Mouse (Mus musculus) heart, postnatal 0 days (tissue): ENCODE data around the gene Gfi1b. TPM values are rescaled to one million over a fixed set of nuclear protein-coding genes. Genes with fewer than 3 reads are reported as not detected.

ENCODE experiments used
- ATAC-seq: fragments of 200-750 bp; cut with Nextera tagmentation; 2 replicates; pipeline ENCODE4 v1.8.0; 2017; ENCODE audit warnings: low read depth, moderate number of reproducible peaks, moderate library complexity; ENCODE audit not compliant: insufficient read depth
- DNase-seq: peaks from one replicate; pipeline ENCODE4 v3.0.0-alpha.2; 2016; ENCODE audit warnings: low spot score
- H3K27ac ChIP-seq: fragments of 300-500 bp; sonication (generic); 2 replicates; pipeline ENCODE4 v1.5.1; 2014; ENCODE audit warnings: low read depth, mild to moderate bottlenecking
- H3K27me3 ChIP-seq: fragments of 300-500 bp; sonication (generic); 2 replicates; pipeline ENCODE4 v1.6.1; 2014; ENCODE audit warnings: low read length, mixed read lengths; ENCODE audit not compliant: control insufficient read depth, insufficient read depth
- H3K36me3 ChIP-seq: fragments of 300-500 bp; sonication (generic); replicated peaks from 2 replicates; pipeline ENCODE4 v1.6.1; 2014; ENCODE audit warnings: low read length, mixed read lengths; ENCODE audit not compliant: control insufficient read depth, insufficient read depth
- H3K4me1 ChIP-seq: fragments of 300-500 bp; sonication (generic); 2 replicates; pipeline ENCODE4 v1.6.1; 2014; ENCODE audit warnings: antibody characterized with exemption; ENCODE audit not compliant: control insufficient read depth, insufficient read depth
- H3K4me2 ChIP-seq: fragments of 300-500 bp; sonication (generic); 2 replicates; pipeline ENCODE4 v1.6.1; 2014; ENCODE audit warnings: low read depth, mild to moderate bottlenecking, low read length, moderate library complexity
- H3K4me3 ChIP-seq: fragments of 300-500 bp; sonication (generic); 2 replicates; pipeline ENCODE4 v1.5.1; 2014; ENCODE audit warnings: low read depth, low read length
- H3K9ac ChIP-seq: fragments of 300-500 bp; sonication (generic); replicated peaks from 2 replicates; pipeline ENCODE4 v1.6.1; 2014; ENCODE audit warnings: low read depth, low read length, mixed read lengths
- H3K9me3 ChIP-seq: fragments of 300-500 bp; sonication (generic); replicated peaks from 2 replicates; pipeline ENCODE4 v1.6.1; 2016; ENCODE audit warnings: low read length; ENCODE audit not compliant: control insufficient read depth
- CTCF ChIP-seq: IDR thresholded peaks from 2 replicates; pipeline ENCODE4 v1.5.1; 2016; ENCODE audit warnings: antibody characterized with exemption, control low read depth, low read depth
- EP300 ChIP-seq: IDR thresholded peaks from 2 replicates; pipeline ENCODE4 v1.6.1; 2016; ENCODE audit warnings: antibody characterized with exemption, low read depth
- whole genome bisulfite sequencing: fragments of 180-500 bp; shearing (Covaris S2); extraction: QIAGEN DNeasy Blood & Tissue Kit; methylation state at CpG from one replicate; pipeline ENCODE4 v1.1.7; 2014; 5-methylcytosine and 5-hydroxymethylcytosine counted together
- polyA plus RNA-seq: library from polyadenylated mRNA; unstranded; fragments of >200 nt; fragmentation: Nextera tagmentation; extraction: Ambion mirVana; gene quantifications from 2 replicates; pipeline ENCODE4 v1.2.1, GENCODE M21; 2015
- total RNA-seq: library from RNA; depleted of rRNA; stranded (reverse); fragments of >200 nt; gene quantifications from 2 replicates; pipeline ENCODE4 v1.2.3, GENCODE M21; 2014; ENCODE audit warnings: low replicate concordance

The Gfi1b gene
- total and polyA plus RNA-seq, 2 experiments from 2014 or later, result 0.23 TPM; not detected in 1

DNA sequence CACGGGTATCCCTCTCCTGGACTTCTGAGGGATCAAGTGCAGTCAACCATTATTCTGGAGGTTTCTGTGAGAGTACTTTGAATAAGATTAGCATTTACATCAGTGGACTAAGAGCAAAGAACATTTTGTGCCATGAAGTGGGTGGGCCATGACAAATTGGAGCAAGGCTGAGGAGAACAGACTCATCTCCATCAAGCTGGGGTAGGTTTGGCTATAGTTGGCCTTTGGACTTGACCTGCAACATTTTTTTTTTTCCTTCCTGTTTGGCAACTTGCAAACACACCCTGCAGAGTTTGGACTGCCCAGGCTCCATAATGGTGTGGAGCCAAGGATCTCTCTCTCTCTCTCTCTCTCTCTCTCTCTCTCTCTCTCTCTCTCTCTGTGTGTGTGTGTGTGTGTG, 10.8 kb upstream of the Gfi1b start:
- H3K4me2 ChIP-seq, result no peak overlapping the region
- H3K36me3 ChIP-seq, result no peaks in the 10 kb centered on the region
- DNase-seq (no peak), ATAC-seq (no peak)
- TF ChIP-seq EP300, result no peak
- no peaks in the 10 kb centered on the region for H3K27me3 ChIP-seq
- no peak overlapping the region for H3K4me3 ChIP-seq
- no peak overlapping the region for H3K9ac ChIP-seq
- H3K9me3 ChIP-seq, result no peaks in the 10 kb centered on the region
- WGBS, result 67% methylated on average over 1 of the region's 1 CpGs
- no peak overlapping the region for H3K27ac ChIP-seq
- H3K4me1 ChIP-seq, result no peaks in the 10 kb centered on the region

DNA sequence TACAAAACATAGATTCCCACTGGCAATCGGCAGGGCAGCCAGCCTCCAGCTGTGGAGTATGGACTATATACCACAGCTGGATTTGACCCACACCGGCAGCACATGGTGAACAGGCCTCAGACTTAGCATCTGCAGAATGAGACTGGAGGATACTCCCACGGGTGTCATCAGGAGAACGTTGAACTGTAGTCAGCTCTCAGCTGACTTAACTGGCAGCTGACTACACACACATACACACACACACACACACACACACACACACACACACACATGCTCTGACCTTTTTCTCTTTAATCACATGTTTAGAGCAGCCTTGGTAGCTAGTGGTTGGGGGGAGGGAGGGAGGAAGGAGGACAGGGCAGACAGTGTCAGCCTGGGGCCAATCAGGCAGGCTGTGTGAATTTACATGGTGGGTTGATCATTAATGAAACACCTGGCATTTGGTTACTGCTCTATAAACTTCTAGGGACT, 8.2 kb upstream of the Gfi1b start:
- Histone ChIP-seq H3K27me3 (no peaks in the 10 kb centered on the region), H3K4me2 (no peak overlapping the region), H3K36me3 (no peaks in the 10 kb centered on the region), H3K4me3 (no peak overlapping the region), H3K9ac (no peak overlapping the region), H3K27ac (no peak overlapping the region), H3K4me1 (no peaks in the 10 kb centered on the region), H3K9me3 (no peaks in the 10 kb centered on the region)
- 35% methylated on average over 4 of the region's 4 CpGs for WGBS
- ATAC-seq (no peak), DNase-seq (no peak)
- no peak for TF ChIP-seq EP300
- TF ChIP-seq CTCF, result no peak

DNA sequence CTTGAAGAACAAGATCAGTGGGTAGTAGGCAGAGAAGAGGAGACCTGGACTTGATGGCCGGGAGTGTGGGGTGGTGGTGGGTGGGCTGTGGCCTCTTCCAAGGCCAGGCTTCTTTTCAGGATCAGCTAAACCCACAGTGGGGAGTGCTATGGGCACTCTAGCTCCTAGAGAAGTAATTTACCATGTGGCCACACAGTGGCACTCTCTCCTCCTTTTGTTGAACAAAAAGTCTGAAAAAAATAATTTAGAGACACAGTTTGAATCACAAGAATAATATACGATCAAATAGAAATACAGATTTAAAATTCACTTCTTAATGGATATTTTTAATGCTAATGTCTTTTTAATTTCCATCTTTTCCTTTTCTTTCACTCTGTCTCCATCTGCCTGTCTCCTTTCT, 6.3 kb upstream of the Gfi1b start:
- Histone ChIP-seq H3K36me3 (no peaks in the 10 kb centered on the region), H3K27me3 (no peaks in the 10 kb centered on the region), H3K9me3 (no peaks in the 10 kb centered on the region), H3K4me3 (no peak overlapping the region), H3K9ac (no peak overlapping the region), H3K4me1 (no peaks in the 10 kb centered on the region), H3K4me2 (no peak overlapping the region), H3K27ac (no peak overlapping the region)
- WGBS, result 45% methylated on average over 2 of the region's 2 CpGs
- TF ChIP-seq EP300 (no peak), CTCF (0 out of 2 replicates have a peak, but pooled peaks have one; percentile 11)
- DNase-seq (no peak), ATAC-seq (no peak)

DNA sequence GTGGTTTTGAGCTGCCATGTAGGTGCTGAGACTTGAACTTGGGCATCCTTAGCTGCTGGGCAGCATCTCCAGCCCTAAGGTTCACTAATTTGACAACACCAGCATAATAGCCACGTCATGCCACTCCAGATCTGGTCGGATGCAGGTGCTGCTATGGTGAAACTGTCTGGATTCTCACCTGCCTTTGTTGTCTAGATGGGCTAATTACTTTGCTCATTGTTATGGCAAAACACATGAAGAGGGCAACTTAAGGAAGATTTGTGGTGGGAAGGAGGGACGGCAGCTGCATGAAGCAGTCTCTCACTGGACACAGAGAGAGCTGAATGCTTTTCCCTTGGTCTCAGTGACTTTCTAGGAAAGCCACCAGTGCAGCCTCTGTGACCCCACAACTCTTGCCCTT, 4.3 kb upstream of the Gfi1b start:
- Histone ChIP-seq H3K27me3 (peaks cover 18% of the 10 kb centered on the region), H3K4me2 (no peak overlapping the region), H3K4me1 (no peaks in the 10 kb centered on the region), H3K36me3 (no peaks in the 10 kb centered on the region), H3K4me3 (no peak overlapping the region), H3K27ac (no peak overlapping the region), H3K9me3 (no peaks in the 10 kb centered on the region), H3K9ac (no peak overlapping the region)
- DNase-seq (no peak), ATAC-seq (no peak)
- WGBS, result 58% methylated on average over 3 of the region's 3 CpGs
- TF ChIP-seq CTCF (no peak), EP300 (no peak)

GRCm38 (mm10) chr2:28624870-28625269, 3.1 kb upstream of the Gfi1b start:
- no peak for DNase-seq
- Histone ChIP-seq H3K4me1 (no peaks in the 10 kb centered on the region), H3K4me2 (no peak overlapping the region), H3K36me3 (no peaks in the 10 kb centered on the region), H3K27ac (no peak overlapping the region), H3K27me3 (peaks cover 25% of the 10 kb centered on the region), H3K9me3 (no peaks in the 10 kb centered on the region), H3K4me3 (no peak overlapping the region), H3K9ac (no peak overlapping the region)
- no peak for ATAC-seq
- WGBS, result 90% methylated on average over 3 of the region's 3 CpGs
- TF ChIP-seq EP300 (no peak), CTCF (0 out of 2 replicates have a peak, but pooled peaks have one; percentile 7)

DNA sequence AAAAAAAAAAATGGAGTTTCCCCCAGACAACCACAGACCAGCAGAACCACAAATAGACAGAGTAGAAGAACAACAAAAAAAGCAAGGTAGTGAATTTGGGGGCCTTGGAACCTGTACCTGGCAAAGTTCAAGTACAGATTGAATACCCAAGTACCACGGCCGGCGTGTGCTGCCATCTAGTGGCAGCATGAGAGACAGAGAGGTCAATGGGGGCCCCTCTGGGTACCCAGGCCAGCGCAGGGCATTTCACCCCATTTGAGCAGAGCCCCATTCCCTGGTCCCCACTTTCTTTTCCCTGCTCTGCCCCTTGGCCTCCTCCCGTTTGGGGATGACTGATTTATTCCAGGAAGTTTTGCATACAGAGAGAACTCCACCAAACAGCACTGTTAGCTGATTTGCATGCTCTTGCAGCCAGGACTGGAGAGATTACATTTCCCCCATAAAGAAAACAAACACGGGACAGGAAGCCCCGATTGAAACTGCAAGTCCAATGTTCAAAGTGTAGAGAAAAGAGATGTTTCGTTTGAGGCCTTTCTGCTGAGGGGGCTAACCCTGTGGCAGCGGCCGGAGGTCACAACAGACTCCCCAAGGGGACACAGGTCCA, 841 bp upstream of the Gfi1b start:
- Histone ChIP-seq H3K36me3 (no peaks in the 10 kb centered on the region), H3K27ac (no peak overlapping the region), H3K4me3 (no peak overlapping the region), H3K9ac (no peak overlapping the region), H3K4me2 (no peak overlapping the region), H3K9me3 (no peaks in the 10 kb centered on the region), H3K27me3 (peaks cover 32% of the 10 kb centered on the region), H3K4me1 (no peaks in the 10 kb centered on the region)
- WGBS, result 15% methylated on average over 10 of the region's 10 CpGs
- peak; percentile 70 for TF ChIP-seq CTCF
- no peak for TF ChIP-seq EP300
- DNase-seq (no peak), ATAC-seq (no peak)
